Mouse (Mus musculus) kidney, embryonic 15.5 days (tissue): ENCODE results near the gene Hoxa5. TPM values are rescaled to one million over a fixed set of nuclear protein-coding genes. Genes with fewer than 3 reads are reported as not detected.

Experiments
- ATAC-seq: fragments of 200-750 bp; cut with Nextera tagmentation; replicated peaks from 2 replicates; pipeline ENCODE4 v1.8.0; 2017; ENCODE audit warnings: moderate TSS enrichment; ENCODE audit not compliant: low FRiP score
- H3K27ac ChIP-seq: fragments of 300-500 bp; sonication (generic); 2 replicates; pipeline ENCODE4 v1.5.1; 2015; ENCODE audit warnings: mild to moderate bottlenecking, inconsistent platforms
- H3K27me3 ChIP-seq: fragments of 300-500 bp; sonication (generic); 2 replicates; pipeline ENCODE4 v1.6.1; 2015; ENCODE audit warnings: inconsistent platforms
- H3K36me3 ChIP-seq: fragments of 300-500 bp; sonication (generic); 2 replicates; pipeline ENCODE4 v1.6.1; 2015; ENCODE audit warnings: inconsistent platforms
- H3K4me1 ChIP-seq: fragments of 300-500 bp; sonication (generic); 2 replicates; pipeline ENCODE4 v1.6.1; 2015; ENCODE audit warnings: inconsistent platforms
- H3K4me2 ChIP-seq: fragments of 300-500 bp; sonication (generic); 2 replicates; pipeline ENCODE4 v1.6.1; 2015; ENCODE audit warnings: moderate library complexity, mild to moderate bottlenecking, inconsistent platforms
- H3K4me3 ChIP-seq: fragments of 300-500 bp; sonication (generic); replicated peaks from 2 replicates; pipeline ENCODE4 v1.5.1; 2015; ENCODE audit warnings: mild to moderate bottlenecking, inconsistent platforms
- H3K9ac ChIP-seq: fragments of 300-500 bp; sonication (generic); 2 replicates; pipeline ENCODE4 v1.6.1; 2015; ENCODE audit warnings: mild to moderate bottlenecking, inconsistent platforms
- H3K9me3 ChIP-seq: fragments of 300-500 bp; sonication (generic); replicated peaks from 2 replicates; pipeline ENCODE4 v1.6.1; 2016; ENCODE audit warnings: inconsistent platforms
- WGBS: fragments of 180-500 bp; shearing (Covaris S2); methylation state at CpG from one replicate; pipeline ENCODE4 v1.1.7; 2015; ENCODE audit warnings: mixed read lengths; 5-methylcytosine and 5-hydroxymethylcytosine counted together
- polyA plus RNA-seq: library from polyadenylated mRNA; unstranded; fragments of >200 nt; fragmentation: Nextera tagmentation; extraction: Ambion mirVana; gene quantifications from 2 replicates; pipeline ENCODE4 v1.2.1, GENCODE M21; 2015

Hoxa5 gene
- polyA plus RNA-seq, 1 experiment from 2014 or later: 11.5 TPM

- Histone ChIP-seq H3K27ac (peak overlapping the region; percentile 95), H3K4me3 (peak overlapping the region; percentile 74), H3K4me1 (peaks cover 44% of the 10 kb centered on the region), H3K9me3 (no peaks in the 10 kb centered on the region), H3K36me3 (no peaks in the 10 kb centered on the region), H3K9ac (peak overlapping the region; percentile 81), H3K4me2 (peak overlapping the region; percentile 74), H3K27me3 (peaks cover 45% of the 10 kb centered on the region)
- WGBS: 7% methylated on average over 3 of the region's 3 CpGs
- ATAC-seq: no peak
Observed at GRCm38 (mm10) chr6:52246916-52247315, 42.5 kb upstream of the Hoxa5 start.

DNA sequence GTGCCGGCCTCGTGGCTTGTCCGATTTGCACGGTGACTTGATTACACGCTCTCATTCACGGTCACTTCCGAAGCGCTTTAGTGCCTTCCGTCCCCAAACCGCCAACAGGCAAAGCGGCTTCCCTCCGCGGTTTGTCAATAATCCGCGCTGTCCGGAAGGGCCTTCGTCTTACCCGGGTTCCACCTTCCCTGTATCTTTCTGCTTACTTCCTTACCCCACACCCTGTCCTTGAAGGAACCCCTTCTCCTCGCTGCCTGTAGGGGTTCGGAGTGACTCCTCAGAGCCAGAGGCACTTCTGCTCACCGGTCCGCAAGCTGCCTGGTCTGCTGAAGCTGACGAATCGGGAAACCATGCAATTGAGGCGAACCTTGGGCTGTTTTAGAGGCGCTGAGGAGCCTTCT is 42.0 kb upstream of the Hoxa5 start:
- Histone ChIP-seq H3K4me2 (peak overlapping the region; percentile 74), H3K9me3 (no peaks in the 10 kb centered on the region), H3K4me1 (peaks cover 49% of the 10 kb centered on the region), H3K27ac (peak overlapping the region; percentile 95), H3K27me3 (peaks cover 44% of the 10 kb centered on the region), H3K4me3 (peak overlapping the region; percentile 74), H3K9ac (peak overlapping the region; percentile 81), H3K36me3 (no peaks in the 10 kb centered on the region)
- under 1% methylated on average over 26 of the region's 26 CpGs for WGBS
- ATAC-seq: no peak

DNA sequence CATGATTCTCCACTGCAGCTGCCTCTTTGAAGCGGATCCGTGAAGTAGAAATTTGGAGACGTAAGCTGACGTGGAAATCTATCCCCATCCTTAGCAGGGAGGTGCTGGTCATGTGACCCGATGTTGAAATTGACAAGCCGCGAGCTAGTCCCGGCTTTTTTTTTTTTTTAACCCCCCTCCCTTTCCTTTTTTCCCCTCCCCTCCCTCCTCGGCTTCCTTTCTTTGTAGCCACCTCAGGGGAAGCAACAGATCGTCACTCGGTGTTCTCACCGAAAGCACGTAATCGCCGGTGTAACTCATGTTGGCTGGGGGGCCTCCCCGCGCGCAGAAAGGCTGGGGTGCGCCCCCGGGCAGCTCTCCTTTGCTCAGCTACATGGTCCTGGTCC is 41.4 kb upstream of the Hoxa5 start, which contains the start of gene Hoxa11:
TSS of gene Hoxa11 (minus strand) at position 54 of the 386 bp plus-strand sequence.
- H3K4me2 ChIP-seq: peak within 1 kb of the TSS; percentile 74
- peaks cover 39% of the 10 kb centered on the region for H3K27me3 ChIP-seq
- H3K9ac ChIP-seq: peak within 1 kb of the TSS; percentile 81
- peaks cover 56% of the 10 kb centered on the region for H3K4me1 ChIP-seq
- peak; percentile 44 for ATAC-seq
- peak within 1 kb of the TSS; percentile 74 for H3K4me3 ChIP-seq
- H3K27ac ChIP-seq: peak within 1 kb of the TSS; percentile 95
- WGBS: under 1% methylated on average over 20 of the region's 20 CpGs
- no peaks in the 10 kb centered on the region for H3K9me3 ChIP-seq
- H3K36me3 ChIP-seq: no peaks in the 10 kb centered on the region

- peak overlapping the region; percentile 74 for H3K4me2 ChIP-seq
- H3K9ac ChIP-seq: peak overlapping the region; percentile 81
- no peaks in the 10 kb centered on the region for H3K9me3 ChIP-seq
- no peaks in the 10 kb centered on the region for H3K36me3 ChIP-seq
- 0 out of 2 replicates have a peak, but pooled peaks have one; percentile 5 for ATAC-seq
- H3K27me3 ChIP-seq: peaks cover 35% of the 10 kb centered on the region
- peaks cover 61% of the 10 kb centered on the region for H3K4me1 ChIP-seq
- under 1% methylated on average over 71 of the region's 71 CpGs for WGBS
- peak overlapping the region; percentile 95 for H3K27ac ChIP-seq
- peak overlapping the region; percentile 74 for H3K4me3 ChIP-seq
Observed at GRCm38 (mm10) chr6:52245040-52245756, 40.8 kb upstream of the Hoxa5 start.

- Histone ChIP-seq H3K4me1 (peaks cover 56% of the 10 kb centered on the region), H3K27me3 (peaks cover 34% of the 10 kb centered on the region), H3K4me3 (peak overlapping the region; percentile 74), H3K27ac (peak overlapping the region; percentile 95), H3K9me3 (no peaks in the 10 kb centered on the region), H3K9ac (peak overlapping the region; percentile 81), H3K4me2 (peak overlapping the region; percentile 74), H3K36me3 (no peaks in the 10 kb centered on the region)
- no peak for ATAC-seq
- 2% methylated on average over 23 of the region's 23 CpGs for WGBS
Observed at GRCm38 (mm10) chr6:52244471-52245039, 40.2 kb upstream of the Hoxa5 start.

DNA sequence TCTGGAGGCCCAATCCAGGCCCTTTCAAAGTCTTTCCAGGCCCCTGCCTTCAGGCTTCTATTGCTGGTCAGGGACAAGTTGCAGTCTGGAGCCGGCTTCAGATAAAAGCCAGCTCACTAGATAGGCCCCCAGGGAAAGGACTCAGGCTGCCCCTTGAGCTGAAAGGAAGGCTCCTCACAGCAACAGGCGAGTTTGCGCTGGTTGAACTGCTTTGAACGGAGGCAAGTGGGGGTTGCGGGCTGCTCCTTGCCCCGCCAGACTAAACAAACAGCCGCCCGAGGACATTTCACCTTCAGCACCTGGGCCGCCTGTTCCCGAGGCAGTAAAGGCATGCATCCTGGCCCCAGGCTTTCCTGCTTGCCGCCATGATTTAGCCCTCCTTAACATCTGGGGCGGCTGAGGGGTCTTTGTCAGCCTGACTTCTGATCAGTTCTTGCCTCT is 39.3 kb upstream of the Hoxa5 start:
- Histone ChIP-seq H3K9ac (peak overlapping the region; percentile 81), H3K4me3 (peak overlapping the region; percentile 74)

DNA sequence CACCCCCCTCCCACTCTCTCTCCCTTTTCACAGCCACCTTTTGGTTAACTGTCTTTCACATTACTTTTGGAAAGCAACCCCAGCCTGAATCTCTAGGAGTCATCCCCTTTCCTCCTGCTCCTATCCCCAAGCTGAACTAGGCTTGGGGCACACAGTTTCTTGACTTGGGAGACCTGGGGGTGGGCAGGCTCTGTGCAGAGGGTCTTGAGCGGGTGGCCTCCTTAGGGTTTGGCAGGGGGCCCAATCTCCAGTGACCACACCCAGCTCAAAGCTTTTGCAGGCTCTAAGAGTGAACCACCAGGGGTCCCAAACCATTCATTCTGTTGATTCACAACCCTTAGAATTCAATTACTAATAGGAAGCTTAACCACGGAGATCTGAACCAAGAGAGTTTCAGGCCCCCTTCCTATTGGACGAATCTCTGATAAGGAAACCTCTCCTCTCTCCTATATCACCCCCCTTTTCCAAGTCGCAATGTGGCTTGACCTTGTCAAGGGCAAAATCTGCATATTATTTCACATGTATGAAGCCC is 38.5 kb upstream of the Hoxa5 start:
- Histone ChIP-seq H3K27ac (peak overlapping the region; percentile 95), H3K36me3 (no peaks in the 10 kb centered on the region), H3K9me3 (no peaks in the 10 kb centered on the region), H3K4me1 (peaks cover 40% of the 10 kb centered on the region), H3K9ac (peak overlapping the region; percentile 81), H3K4me3 (peak overlapping the region; percentile 74), H3K27me3 (peaks cover 24% of the 10 kb centered on the region), H3K4me2 (peak overlapping the region; percentile 74)
- ATAC-seq: no peak
- 19% methylated on average over 4 of the region's 4 CpGs for WGBS

More for the DNA sequence above, 39.3 kb upstream of the Hoxa5 start:
- H3K36me3 ChIP-seq: no peaks in the 10 kb centered on the region
- peak overlapping the region; percentile 95 for H3K27ac ChIP-seq
- H3K4me2 ChIP-seq: peak overlapping the region; percentile 74
- H3K9me3 ChIP-seq: no peaks in the 10 kb centered on the region
- H3K4me1 ChIP-seq: peaks cover 47% of the 10 kb centered on the region
- WGBS: 4% methylated on average over 12 of the region's 12 CpGs
- peaks cover 28% of the 10 kb centered on the region for H3K27me3 ChIP-seq
- no peak for ATAC-seq

DNA sequence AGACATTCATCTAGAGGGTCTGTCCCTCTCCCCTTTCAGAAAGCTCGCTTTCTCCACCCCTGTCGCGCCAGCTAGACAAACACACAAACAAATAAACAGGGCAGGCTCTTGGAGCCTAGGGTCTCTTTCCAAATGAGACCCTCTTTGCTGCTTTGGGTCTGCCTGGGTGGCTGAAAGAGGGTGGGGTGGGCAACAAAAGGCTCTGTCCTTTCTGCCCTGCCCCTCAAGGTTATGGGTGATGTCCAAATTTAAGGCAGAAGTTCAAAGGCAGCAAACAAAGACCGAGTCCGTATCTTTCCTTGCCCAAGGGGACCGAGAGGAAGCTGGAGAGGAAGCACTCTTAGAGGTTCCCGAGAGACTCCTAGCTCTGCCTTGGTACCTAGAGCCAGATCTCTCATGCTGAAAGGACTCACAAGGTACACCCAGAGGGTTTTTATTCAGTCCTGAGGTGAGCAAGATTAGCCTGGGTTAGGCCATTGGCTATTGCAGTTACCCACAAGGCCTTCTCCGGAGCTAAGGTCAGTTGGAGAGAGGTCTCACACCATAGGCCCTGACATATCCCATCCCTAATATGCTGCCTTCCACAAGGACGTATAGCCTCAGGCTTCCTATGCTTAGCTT is 36.7 kb upstream of the Hoxa5 start:
- peak overlapping the region; percentile 96 for H3K9ac ChIP-seq
- WGBS: 6% methylated on average over 9 of the region's 9 CpGs
- H3K4me1 ChIP-seq: peaks cover 45% of the 10 kb centered on the region
- peak overlapping the region; percentile 74 for H3K4me2 ChIP-seq
- H3K27me3 ChIP-seq: peaks cover 22% of the 10 kb centered on the region
- no peaks in the 10 kb centered on the region for H3K9me3 ChIP-seq
- ATAC-seq: no peak; the same call in 1 of the 2 replicates
- H3K4me3 ChIP-seq: peak overlapping the region; percentile 76
- H3K36me3 ChIP-seq: no peaks in the 10 kb centered on the region
- H3K27ac ChIP-seq: peak overlapping the region; percentile 95

DNA sequence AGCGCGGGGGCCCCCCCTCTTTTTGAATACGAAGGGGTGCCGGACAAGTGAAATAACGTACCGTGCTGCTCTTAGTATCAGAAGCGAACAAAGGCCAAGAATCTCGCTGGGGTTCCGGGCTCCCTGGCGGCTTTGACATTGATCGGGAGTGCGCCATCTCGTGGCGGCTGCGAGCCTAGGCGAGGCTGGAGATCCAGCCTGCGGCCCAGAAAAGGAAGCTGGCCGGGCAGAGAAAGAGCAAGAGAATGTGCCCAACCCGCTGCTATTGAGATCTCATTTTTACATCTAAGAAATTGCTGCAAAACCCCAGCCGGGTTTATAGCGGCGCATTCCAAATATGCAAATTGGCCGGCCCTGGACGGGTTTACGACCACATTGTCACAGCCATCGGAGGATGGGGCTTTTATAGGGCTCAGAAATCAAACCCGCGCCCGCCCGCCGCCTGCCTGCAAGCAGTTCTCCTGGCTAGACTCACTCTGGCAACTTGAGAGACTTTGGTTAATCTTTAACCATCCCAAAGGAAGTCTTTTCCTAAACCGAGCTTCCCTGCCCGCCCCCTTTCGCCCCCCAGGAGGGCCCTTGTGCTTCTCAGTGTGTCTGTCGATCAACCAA is 36.1 kb upstream of the Hoxa5 start, which contains the start of gene Hoxa10:
TSS of gene Hoxa10 (minus strand) at position 466 of the 612 bp plus-strand sequence.
- Histone ChIP-seq H3K9ac (peak within 1 kb of the TSS; percentile 96), H3K27ac (peak within 1 kb of the TSS; percentile 95), H3K36me3 (no peaks in the 10 kb centered on the region), H3K4me2 (peak within 1 kb of the TSS; percentile 74), H3K4me3 (peak within 1 kb of the TSS; percentile 76), H3K27me3 (peaks cover 22% of the 10 kb centered on the region), H3K9me3 (no peaks in the 10 kb centered on the region), H3K4me1 (peaks cover 51% of the 10 kb centered on the region)
- peak; percentile 69 for ATAC-seq
- WGBS: 2% methylated on average over 35 of the region's 35 CpGs

DNA sequence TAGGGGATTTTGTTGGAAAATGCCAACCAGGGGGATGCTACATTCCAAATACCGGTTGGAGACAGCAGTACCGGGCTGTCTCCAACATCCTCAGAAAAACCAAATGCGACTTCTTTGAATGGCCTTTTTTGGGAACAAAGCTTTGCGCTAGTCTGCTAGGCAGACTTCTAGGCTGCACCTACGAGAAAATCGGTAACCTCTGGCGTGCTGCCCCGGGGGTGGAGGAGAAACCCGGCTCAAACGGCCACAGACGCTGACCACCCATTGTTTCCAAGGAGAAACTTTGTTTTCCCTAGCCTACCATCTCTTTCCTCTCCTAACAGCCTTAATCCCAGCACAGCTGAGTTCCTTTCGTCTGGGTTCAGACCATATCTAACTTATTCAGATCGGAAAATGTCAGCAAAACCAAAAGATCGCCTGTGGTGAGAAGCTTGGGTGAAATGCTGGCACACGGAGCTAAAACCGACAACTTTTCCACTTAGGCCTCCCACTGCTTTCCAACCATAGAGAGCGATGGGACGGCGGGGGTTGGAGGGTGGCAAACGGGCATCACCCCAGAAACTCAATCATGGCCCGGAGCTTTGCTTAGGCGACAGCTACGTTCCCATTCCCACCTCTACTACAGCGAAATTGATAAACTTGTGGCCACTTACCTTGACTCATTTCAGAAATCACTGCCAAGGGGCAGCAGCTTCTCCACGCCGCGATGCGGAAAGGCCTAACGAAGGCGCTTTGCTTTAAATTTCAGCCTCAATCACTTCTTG is 35.4 kb upstream of the Hoxa5 start:
- Histone ChIP-seq H3K9ac (peak overlapping the region; percentile 96), H3K9me3 (no peaks in the 10 kb centered on the region), H3K4me2 (peak overlapping the region; percentile 74), H3K27me3 (peaks cover 25% of the 10 kb centered on the region), H3K36me3 (no peaks in the 10 kb centered on the region), H3K4me3 (peak overlapping the region; percentile 76), H3K27ac (peak overlapping the region; percentile 95), H3K4me1 (peaks cover 57% of the 10 kb centered on the region)
- WGBS: under 1% methylated on average over 30 of the region's 30 CpGs
- ATAC-seq: no peak

- no peak for ATAC-seq
- H3K4me3 ChIP-seq: peak overlapping the region; percentile 76
Observed at GRCm38 (mm10) chr6:52238976-52239375, 34.6 kb upstream of the Hoxa5 start.

More at GRCm38 (mm10) chr6:52238976-52239375, 34.6 kb upstream of the Hoxa5 start:
- WGBS: 2% methylated on average over 7 of the region's 7 CpGs
- Histone ChIP-seq H3K27me3 (peaks cover 28% of the 10 kb centered on the region), H3K4me2 (peak overlapping the region; percentile 74), H3K27ac (peak overlapping the region; percentile 70), H3K9me3 (no peaks in the 10 kb centered on the region), H3K9ac (peak overlapping the region; percentile 96), H3K4me1 (peaks cover 63% of the 10 kb centered on the region), H3K36me3 (no peaks in the 10 kb centered on the region)
